Mouse (Mus musculus) monocyte, adult 2 months (primary cell): ENCODE results near the gene Ass1.
"Not testable (repeated sequence)": the region's sequence is repeated elsewhere in the genome, so short reads cannot be mapped to it uniquely, and the experiment has no call there.

Experiments used
- DNase-seq, 2 experiments: peaks; one replicate each; pipeline ENCODE4 v3.0.0; 2022; ENCODE audit warnings: low spot score in 2 of 2, low read depth in 1 of 2

The Ass1 gene

GRCm38 (mm10) chr2:31521800-31522335, 51.9 kb downstream of the Ass1 start:
- DNase-seq: no peak

DNA sequence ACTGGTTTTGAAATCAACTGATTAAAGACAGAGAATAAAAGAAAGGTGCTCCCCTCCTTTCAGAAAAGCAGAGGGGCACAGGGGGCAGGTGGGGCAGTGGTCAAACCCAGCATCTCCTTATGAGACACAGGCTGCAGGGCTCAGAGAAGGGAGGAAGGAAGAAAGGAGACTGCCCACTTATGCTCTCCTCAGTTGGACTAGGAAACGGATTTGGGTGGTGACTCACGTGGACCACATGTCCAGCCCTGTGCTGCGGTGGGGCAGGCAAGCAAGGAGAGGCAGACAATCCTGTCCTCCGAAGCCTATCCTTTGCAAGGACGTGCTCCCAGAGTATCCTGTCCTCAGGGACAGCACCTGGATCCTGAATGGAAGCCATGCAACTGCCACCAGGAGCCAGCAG, 54.6 kb downstream of the Ass1 start:
- DNase-seq: no peak

DNA sequence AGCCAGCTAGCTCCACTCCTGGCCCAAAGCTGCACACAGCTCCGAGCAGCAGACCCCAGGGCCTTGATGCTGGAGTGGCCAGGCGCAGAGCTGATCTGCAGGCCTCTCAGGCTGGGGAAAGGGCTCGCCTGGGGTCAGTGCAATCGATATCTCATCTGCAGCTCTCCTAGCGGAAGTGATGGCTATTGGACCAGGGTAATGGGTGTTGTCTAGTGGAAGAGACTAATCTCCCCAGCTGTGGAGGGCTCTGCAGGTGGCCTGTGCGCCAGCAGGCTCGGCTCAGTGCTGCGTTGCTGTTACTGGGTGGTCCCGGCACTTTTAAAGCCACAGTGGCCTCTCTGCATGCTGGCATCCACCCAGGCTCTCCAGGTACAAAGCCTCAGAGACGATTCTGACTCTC, 55.8 kb downstream of the Ass1 start:
- no peak for DNase-seq

DNA sequence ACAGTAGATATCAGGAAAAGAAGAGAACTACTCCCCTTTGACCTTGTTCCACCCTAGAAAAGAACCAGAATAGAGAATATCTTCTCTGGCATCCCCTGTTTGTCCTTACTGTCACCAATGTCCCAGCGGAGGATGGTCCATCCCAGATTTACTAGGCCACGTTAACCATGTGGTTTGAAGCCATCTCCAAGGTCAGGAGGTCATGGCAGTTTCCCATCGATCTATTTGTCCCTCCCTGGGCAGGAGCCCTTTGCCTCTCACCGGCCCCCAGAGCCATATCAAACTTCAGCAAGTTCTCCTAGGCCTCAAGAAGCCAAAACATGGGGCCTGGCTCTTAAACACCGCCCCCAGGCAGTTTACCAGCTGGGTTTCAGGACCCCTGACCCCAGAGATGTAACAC, 60.2 kb downstream of the Ass1 start:
- no peak for DNase-seq

DNA sequence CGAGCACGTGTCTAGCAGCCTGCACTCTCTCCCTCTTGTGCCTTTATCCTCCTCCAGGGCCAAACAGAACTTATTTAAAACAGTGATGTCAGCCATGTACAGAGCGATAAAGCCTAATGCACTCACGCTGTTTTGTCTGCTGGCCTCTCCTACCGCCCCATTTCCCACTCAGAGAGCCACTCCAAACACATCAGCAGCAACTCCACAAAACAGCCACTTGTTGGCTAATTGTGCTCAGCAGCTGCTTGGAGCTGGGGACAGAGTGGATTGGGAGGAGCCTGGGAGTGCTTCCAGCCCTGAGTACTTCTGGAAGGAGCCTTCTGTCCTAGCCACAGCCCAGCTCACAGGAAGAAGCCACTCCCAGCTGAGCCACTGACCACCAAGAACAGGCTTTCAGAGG, 67.0 kb downstream of the Ass1 start:
- DNase-seq: no peak

DNA sequence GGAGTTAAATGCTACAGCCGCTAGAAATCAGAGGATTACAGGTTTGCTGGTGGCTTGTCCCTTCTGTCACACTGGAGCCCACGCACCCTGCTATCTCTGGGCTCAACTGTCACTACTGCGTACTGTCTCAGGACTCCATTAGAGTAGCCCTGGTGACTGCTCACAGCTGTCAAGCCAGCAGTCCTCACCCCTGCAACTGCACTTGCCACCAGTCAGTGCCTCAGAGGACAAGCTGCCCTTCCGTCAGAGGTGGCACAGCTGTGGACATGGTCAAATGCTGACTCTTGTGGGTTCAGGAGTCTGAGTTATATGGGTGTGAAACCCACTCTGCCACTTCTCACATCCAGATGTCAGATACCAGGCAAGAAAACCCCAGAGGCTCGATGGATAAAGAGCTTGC, 68.7 kb downstream of the Ass1 start:
- no peak for DNase-seq

GRCm38 (mm10) chr2:31541581-31541980, 71.6 kb downstream of the Ass1 start:
- DNase-seq: no peak

DNA sequence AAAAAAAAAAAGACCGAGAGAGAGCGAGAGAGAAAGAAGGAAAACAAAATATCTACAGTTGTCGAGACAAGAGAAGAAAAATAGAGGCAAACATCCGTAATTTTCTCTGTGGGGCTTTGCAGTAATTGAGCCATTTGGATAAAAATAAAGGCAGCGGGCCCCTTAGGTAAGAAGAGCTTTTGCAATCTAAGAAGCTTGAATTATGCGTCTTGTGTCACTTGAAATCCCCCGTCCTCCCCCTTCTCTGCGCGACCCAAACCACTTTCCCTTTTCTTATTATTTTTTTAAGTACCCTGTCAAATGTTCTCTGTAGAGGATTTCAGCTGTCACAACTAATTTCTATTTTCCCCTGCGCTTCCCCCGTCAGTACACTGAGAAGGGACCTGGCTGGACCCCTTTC, 77.7 kb downstream of the Ass1 start:
- no peak for DNase-seq

GRCm38 (mm10) chr2:31550503-31550902, 80.5 kb downstream of the Ass1 start:
- DNase-seq: no peak

- DNase-seq: not testable (repeated sequence)
Observed at GRCm38 (mm10) chr2:31551351-31551750, 81.3 kb downstream of the Ass1 start.

- no peak for DNase-seq
Observed at GRCm38 (mm10) chr2:31551971-31552370, 82.0 kb downstream of the Ass1 start.

GRCm38 (mm10) chr2:31554619-31555018, 84.6 kb downstream of the Ass1 start:
- no peak for DNase-seq
